Mouse (Mus musculus) CD4-positive, CD25-positive, alpha-beta regulatory T cell, adult 2 months (primary cell): Measurements from ENCODE around the gene Snapc2.

Experiments used
- DNase-seq: peaks from one replicate; pipeline ENCODE4 v3.0.0-alpha.2; 2012; ENCODE audit warnings: low read depth, low spot score

The Snapc2 gene

DNA sequence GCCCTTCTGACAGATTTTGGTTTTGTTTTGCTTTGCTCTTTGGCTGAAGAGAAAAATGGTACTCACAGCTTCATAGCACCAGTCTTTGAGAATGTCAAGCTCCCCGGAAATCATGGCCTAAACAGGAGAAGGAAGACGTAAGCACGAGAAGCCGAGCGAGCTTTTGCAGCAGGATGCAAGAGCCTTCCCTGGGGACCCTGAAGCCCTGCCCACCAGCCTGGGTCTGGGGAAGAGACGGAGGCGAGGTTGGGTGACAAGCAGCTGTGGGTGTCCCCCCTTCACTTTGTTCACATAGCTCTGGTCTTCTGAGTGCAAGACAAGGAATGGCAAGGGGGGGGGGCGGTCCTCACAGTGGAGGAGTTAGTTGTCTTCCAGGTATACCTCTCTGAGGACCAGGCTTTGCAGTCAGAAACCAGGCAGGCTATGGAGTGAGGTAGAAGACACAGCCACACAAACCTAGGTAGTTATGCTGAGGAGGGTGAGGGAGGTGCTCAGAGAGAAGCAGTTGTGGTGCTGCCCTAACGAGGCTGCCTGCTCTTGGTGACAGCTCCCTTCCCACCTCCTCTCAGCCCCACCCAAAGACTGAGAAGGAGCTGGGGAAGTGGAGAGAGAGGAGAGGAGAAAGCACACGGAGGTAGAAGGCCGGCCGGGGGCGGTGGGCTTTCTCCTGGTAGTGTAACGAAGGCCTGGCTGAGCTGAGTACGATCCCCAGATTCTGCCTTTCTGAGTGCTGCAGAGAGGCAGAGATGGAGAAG is 12.5 kb downstream of the Snapc2 start:
- DNase-seq = no peak

DNA sequence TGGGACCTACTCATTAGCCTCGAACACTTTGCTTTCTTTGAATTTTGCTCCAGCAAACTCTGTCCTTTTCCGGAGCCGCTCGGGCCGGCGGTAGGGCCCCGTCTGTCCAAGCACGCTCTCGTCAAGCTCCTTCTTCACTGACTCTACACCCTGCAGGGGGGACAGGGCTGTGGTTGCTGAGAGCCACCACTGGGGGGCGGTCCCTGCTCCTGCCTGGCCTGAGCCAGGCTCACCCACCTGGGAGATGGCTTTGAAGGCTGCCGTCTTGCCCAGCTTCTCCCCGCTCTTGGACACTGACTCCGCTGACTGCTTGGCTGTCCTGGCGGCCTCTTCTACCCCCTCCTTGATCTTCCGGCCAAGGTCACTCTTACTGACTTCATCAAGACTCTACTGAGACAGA is 14.7 kb downstream of the Snapc2 start:
- peak; percentile 48 for DNase-seq

DNA sequence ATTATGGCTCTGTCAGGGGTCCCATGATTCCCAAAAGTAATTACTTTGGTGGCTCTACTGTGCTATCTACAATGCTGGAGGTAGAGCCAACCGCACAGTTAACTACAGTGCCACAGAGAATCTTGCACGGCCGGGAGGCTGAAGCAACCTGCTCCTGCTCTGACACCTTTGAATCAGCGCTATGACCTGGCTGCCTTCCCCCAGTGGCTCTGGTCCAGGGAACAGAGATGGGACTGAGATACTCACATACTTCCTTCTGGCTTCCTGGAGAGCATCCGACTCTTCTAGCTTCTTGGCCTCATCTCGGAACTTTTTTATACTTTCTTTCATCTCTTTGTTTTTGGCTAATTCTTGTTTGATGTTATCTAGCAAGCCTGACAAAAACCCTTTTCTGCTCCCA is 16.7 kb downstream of the Snapc2 start:
- DNase-seq = no peak

DNA sequence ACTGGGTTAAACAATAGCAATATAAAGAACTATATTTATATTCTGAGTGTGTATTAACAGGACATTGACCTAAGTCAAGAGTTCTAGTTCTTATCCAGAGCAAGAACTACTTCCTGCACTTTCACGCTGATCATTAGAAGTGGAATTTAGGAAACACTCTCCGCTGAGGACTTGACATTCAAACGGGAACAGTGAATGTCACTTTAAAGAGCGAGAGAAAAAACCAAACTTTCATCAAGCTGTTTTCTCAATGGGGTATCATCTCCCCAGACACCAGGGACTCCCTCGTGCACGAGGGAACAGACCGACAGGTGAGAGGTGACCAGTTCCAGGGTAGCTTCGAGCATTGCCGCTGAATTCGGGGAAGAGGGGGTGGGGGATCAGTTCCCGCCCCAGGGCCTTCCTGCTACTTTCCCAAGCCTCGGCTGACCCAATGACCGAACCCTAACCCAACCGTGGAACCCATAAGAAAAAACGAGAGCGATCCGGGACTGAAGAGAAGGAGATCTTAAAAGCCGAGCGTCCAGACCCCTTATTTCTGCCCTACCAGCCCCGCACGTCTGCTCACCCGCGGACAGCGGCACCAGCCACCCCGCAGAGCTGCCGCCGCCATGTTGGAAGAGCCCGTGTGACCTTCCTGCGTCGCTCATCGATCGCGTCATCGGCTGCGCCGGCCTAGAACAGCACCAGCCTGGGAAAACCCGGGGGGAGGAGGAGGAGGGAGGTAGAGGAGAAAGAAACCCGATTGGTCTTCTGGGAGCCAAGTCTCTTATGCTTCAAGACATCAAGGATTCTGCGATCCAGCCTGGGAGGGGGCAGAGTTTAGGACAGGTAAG is 22.6 kb downstream of the Snapc2 start, which contains the start of gene Timm44:
Gene Timm44, minus strand, starts transcription at position 639 of the 836 bp plus-strand sequence.
- peak; percentile 97 for DNase-seq

DNA sequence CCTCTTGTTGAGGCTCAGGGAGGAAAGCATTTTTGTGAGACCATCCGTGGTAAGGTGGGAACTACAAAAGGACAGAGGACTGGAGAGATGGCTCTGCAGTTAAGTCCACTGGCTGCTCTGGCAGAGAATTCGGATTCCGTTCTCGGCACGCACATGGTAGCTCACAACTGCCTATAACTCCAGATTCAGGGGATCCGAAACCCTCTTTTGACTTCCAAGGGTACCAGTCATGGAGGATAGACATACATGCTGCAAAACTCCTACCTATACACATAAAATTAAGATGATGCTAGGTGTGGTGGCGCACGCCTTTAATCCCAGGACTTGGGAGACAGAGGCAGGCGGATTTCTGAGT is 23.2 kb downstream of the Snapc2 start:
- DNase-seq = no peak

DNA sequence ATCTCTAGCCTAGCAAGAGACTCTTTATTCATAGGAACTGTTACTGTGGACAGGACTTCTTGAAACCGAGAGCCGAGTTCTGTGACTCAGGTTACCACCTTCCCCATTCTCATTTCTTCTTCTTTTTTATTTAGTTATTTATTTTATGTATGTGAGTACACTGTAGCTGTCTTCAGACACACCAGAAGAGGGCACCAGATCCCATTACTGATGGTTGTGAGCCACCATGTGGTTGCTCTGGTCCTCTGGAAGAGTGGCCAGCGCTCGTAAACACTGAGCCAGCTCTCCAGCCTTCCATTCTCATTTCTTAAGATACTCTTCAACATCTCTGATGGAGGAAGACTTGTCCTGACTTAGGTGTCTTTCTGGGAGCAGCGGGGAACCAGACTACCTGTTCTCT is 39.9 kb downstream of the Snapc2 start:
- no peak for DNase-seq

DNA sequence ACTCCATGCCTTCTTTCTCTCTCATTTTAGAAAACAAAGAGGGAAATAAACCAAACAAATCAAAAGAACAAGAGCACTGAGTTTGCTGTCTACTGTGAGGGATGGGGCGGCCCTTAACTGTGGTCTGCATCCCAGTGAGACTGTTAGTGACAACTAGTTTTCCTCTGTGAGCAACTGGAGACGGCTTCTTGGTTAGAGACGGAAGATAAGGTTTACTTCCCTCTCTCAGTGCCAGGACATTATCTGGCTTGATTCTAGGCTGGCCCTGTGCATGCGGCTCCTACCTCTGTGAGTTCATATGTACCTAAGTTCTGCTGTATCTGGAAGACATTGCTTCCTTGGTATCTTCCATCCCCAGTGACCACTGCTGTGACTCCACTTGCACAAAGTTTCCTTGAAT is 44.9 kb downstream of the Snapc2 start:
- no peak for DNase-seq

DNA sequence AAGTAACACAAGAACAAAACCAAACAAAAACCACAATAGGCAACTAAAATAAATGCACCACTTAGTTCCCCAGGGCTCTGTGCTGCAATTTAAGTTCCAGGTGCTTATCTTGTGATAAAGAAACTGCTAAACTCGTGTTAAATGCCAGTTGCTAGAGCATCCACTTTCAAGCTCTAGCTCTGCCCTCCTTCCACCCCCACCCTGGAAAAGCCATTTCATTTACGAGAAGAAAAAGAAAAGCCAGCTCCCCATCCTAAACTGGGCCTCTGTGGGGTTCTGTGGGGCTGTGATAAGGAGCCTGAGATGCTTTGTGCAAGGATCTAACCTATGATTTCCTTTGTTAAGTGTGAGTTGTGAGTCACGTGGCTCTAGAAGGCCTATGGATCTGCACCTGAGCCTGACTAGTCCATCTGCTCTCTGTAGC is 51.3 kb downstream of the Snapc2 start:
- DNase-seq = no peak
